Comparison of ENCODE assay signal across 1 mouse cellular context in the genomic region with DNA sequence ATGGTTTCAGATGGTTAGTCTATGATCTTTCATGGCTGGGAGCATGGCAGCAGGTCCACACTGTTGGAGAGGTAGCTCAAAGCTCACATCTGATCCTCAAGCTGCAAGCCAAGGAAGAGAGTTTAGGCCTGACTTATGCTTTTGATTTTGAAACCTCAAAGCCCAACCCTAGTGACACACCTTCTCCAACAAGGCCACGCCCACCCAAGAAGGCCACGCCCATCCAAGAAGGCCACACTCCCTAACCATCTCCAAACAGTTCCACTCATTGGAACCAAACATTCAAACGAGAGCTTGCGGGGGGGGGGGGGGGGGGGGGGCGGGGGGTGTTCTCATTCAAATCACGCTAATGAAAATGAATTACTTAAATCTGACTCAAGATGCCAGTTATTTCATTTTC.
TF ChIP-seq lines count a peak whose summit lies in the region.

No protein-coding gene starts in this region.

TF ChIP-seq in MEL, 35 proteins besides CTCF, POLR2A, EP300 and RAD21 (continued from another document):
- TF ChIP-seq POLR2AphosphoS5 (IDR thresholded peaks at IDR 0.05; ENCODE audit: borderline replicate concordance, low read depth, low read length): no peak
- TF ChIP-seq ZMIZ1 (IDR thresholded peaks at IDR 0.05; ENCODE audit: low read depth, low read length): no peak
- no peak for TF ChIP-seq ZKSCAN1 (IDR thresholded peaks at IDR 0.05; ENCODE audit: low read depth, low read length)
- TF ChIP-seq CHD1 (IDR thresholded peaks at IDR 0.05; ENCODE audit: low read depth, low read length): no peak
- no peak for TF ChIP-seq KAT2A (conservative IDR thresholded peaks at IDR 0.05; ENCODE audit: low read depth, low read length)
- no peak for TF ChIP-seq E2F4 (IDR thresholded peaks at IDR 0.05; ENCODE audit: borderline replicate concordance, low read depth, low read length)
TF ChIP-seq in MEL: peak in this region for 0.
